Mouse (Mus musculus) liver, embryonic 14.5 days (tissue): ENCODE results near the gene Mctp2. TPM values are rescaled to one million over a fixed set of nuclear protein-coding genes. Genes with fewer than 3 reads are reported as not detected.

Source experiments
- ATAC-seq: fragments of 200-750 bp; cut with Nextera tagmentation; 2 replicates; pipeline ENCODE4 v1.8.0; 2017; ENCODE audit warnings: moderate number of reproducible peaks, mild to moderate bottlenecking, moderate library complexity; ENCODE audit not compliant: insufficient read depth
- DNase-seq, 3 experiments: peaks; one replicate each; pipeline ENCODE4 v3.0.0-alpha.2; 2012 to 2013; ENCODE audit warnings: low read depth in 3 of 3, low spot score in 3 of 3
- H3K27ac ChIP-seq: fragments of 300-500 bp; sonication (generic); 2 replicates; pipeline ENCODE4 v1.5.1; 2014; ENCODE audit warnings: moderate library complexity, mild to moderate bottlenecking, control low read depth, inconsistent platforms
- H3K27me3 ChIP-seq: fragments of 300-500 bp; sonication (generic); 2 replicates; pipeline ENCODE4 v1.6.1; 2014; ENCODE audit warnings: mild to moderate bottlenecking, low read length, moderate library complexity; ENCODE audit not compliant: control insufficient read depth, insufficient read depth
- H3K36me3 ChIP-seq: fragments of 300-500 bp; sonication (generic); replicated peaks from 2 replicates; pipeline ENCODE4 v1.6.1; 2014; ENCODE audit warnings: low read depth; ENCODE audit not compliant: control insufficient read depth, insufficient read depth
- H3K4me1 ChIP-seq, 2 experiments: fragments of 200-500 bp in 1 of 2; fragments of 300-500 bp in 1 of 2; sonication (generic) in 1 of 2; replicated peaks; 2 replicates each; pipeline ENCODE4 v1.6.1; 2012 to 2014; ENCODE audit warnings: antibody characterized with exemption in 1 of 2, inconsistent platforms in 1 of 2, low read length in 1 of 2; ENCODE audit not compliant: control insufficient read depth in 2 of 2, insufficient read depth in 2 of 2
- H3K4me2 ChIP-seq: fragments of 300-500 bp; sonication (generic); 2 replicates; pipeline ENCODE4 v1.6.1; 2014; ENCODE audit warnings: low read depth, mild to moderate bottlenecking, control low read depth, moderate library complexity
- H3K4me3 ChIP-seq, 2 experiments: fragments of 200-500 bp in 1 of 2; fragments of 300-500 bp in 1 of 2; sonication (generic) in 1 of 2; 2 replicates each; pipeline ENCODE4 v1.5.1; 2012 to 2014; ENCODE audit warnings: low read depth in 2 of 2, low read length in 2 of 2, mild to moderate bottlenecking in 2 of 2, control low read depth in 1 of 2, inconsistent platforms in 1 of 2, moderate library complexity in 1 of 2; ENCODE audit not compliant: insufficient read depth in 1 of 2
- H3K9ac ChIP-seq: fragments of 300-500 bp; sonication (generic); replicated peaks from 2 replicates; pipeline ENCODE4 v1.6.1; 2014; ENCODE audit warnings: mild to moderate bottlenecking, control low read depth, moderate library complexity
- H3K9me3 ChIP-seq: fragments of 300-500 bp; sonication (generic); 2 replicates; pipeline ENCODE4 v1.6.1; 2016; ENCODE audit warnings: low read length, mixed read lengths; ENCODE audit not compliant: control insufficient read depth
- CTCF ChIP-seq: IDR thresholded peaks from 2 replicates; pipeline ENCODE4 v1.5.1; 2016; ENCODE audit warnings: antibody characterized with exemption, low read depth, control low read depth
- EP300 ChIP-seq: IDR thresholded peaks from 2 replicates; pipeline ENCODE4 v1.6.1; 2016; ENCODE audit warnings: antibody characterized with exemption, low read depth
- WGBS: fragments of 180-500 bp; shearing (Covaris S2); extraction: QIAGEN DNeasy Blood & Tissue Kit; methylation state at CpG from one replicate; pipeline ENCODE4 v1.1.7; 2014; ENCODE audit not compliant: insufficient replicate concordance; 5-methylcytosine and 5-hydroxymethylcytosine counted together
- polyA plus RNA-seq, 2 experiments: library from polyadenylated mRNA; depleted of rRNA in 1 of 2; stranded (reverse) in 1 of 2; unstranded in 1 of 2; fragments of >200 nt; fragmentation: Nextera tagmentation in 1 of 2; extraction: Ambion mirVana in 1 of 2; gene quantifications; 2 replicates each; pipeline versions ENCODE4 v1.2.1 to v1.2.3; 2012 to 2014

The Mctp2 gene
- polyA plus RNA-seq, 2 experiments, result 0.13 to 0.20 TPM

GRCm38 (mm10) chr7:72320906-72321305, 14.5 kb upstream of the Mctp2 start:
- H3K4me1 ChIP-seq, result no peaks in the 10 kb centered on the region
- no peak overlapping the region for H3K4me3 ChIP-seq
- H3K27ac ChIP-seq, result no peak overlapping the region
- no peak overlapping the region for H3K4me2 ChIP-seq
- 53% methylated on average over 4 of the region's 4 CpGs for WGBS
- DNase-seq (no peak), ATAC-seq (no peak)
- no peaks in the 10 kb centered on the region for H3K9me3 ChIP-seq
- no peak overlapping the region for H3K9ac ChIP-seq
- no peaks in the 10 kb centered on the region for H3K36me3 ChIP-seq
- no peaks in the 10 kb centered on the region for H3K27me3 ChIP-seq
- TF ChIP-seq EP300 (no peak), CTCF (no peak)

- no peak for TF ChIP-seq CTCF
- no peak for TF ChIP-seq EP300
- no peak for DNase-seq
- no peak for ATAC-seq
These were observed 14.0 kb upstream of the Mctp2 start for GRCm38 (mm10) chr7:72320441-72320840.

GRCm38 (mm10) chr7:72314395-72315060, 8.1 kb upstream of the Mctp2 start:
- Histone ChIP-seq H3K27ac (no peak overlapping the region), H3K9ac (no peak overlapping the region), H3K4me1 (no peaks in the 10 kb centered on the region), H3K36me3 (no peaks in the 10 kb centered on the region), H3K27me3 (no peaks in the 10 kb centered on the region), H3K4me2 (no peak overlapping the region), H3K4me3 (no peak overlapping the region), H3K9me3 (no peaks in the 10 kb centered on the region)
- no peak for ATAC-seq
- TF ChIP-seq EP300, result no peak
- TF ChIP-seq CTCF, result no peak
- WGBS, result 38% methylated on average over 9 of the region's 9 CpGs
- DNase-seq, result no peak

More at GRCm38 (mm10) chr7:72320441-72320840, 14.0 kb upstream of the Mctp2 start:
- H3K27me3 ChIP-seq, result no peaks in the 10 kb centered on the region
- no peak overlapping the region for H3K4me3 ChIP-seq
- H3K9me3 ChIP-seq, result no peaks in the 10 kb centered on the region
- no peak overlapping the region for H3K9ac ChIP-seq
- 63% methylated on average over 4 of the region's 4 CpGs for WGBS
- H3K27ac ChIP-seq, result no peak overlapping the region
- H3K4me2 ChIP-seq, result no peak overlapping the region
- no peaks in the 10 kb centered on the region for H3K36me3 ChIP-seq
- no peaks in the 10 kb centered on the region for H3K4me1 ChIP-seq

- WGBS, result 46% methylated on average over 3 of the region's 3 CpGs
- no peaks in the 10 kb centered on the region for H3K4me1 ChIP-seq
- H3K27me3 ChIP-seq, result no peaks in the 10 kb centered on the region
- H3K9me3 ChIP-seq, result no peaks in the 10 kb centered on the region
- H3K9ac ChIP-seq, result no peak overlapping the region
- ATAC-seq (no peak), DNase-seq (no peak)
- H3K4me3 ChIP-seq, result no peak overlapping the region
- no peaks in the 10 kb centered on the region for H3K36me3 ChIP-seq
- H3K4me2 ChIP-seq, result no peak overlapping the region
- no peak for TF ChIP-seq EP300
- TF ChIP-seq CTCF, result no peak
- no peak overlapping the region for H3K27ac ChIP-seq
These were observed 7.5 kb upstream of the Mctp2 start for GRCm38 (mm10) chr7:72313908-72314307.

GRCm38 (mm10) chr7:72311582-72311981, 5.2 kb upstream of the Mctp2 start:
- no peak overlapping the region for H3K4me3 ChIP-seq
- no peak overlapping the region for H3K4me2 ChIP-seq
- no peak for DNase-seq
- no peaks in the 10 kb centered on the region for H3K27me3 ChIP-seq
- peaks cover 0 to 3% of the 10 kb centered on the region in 2 experiments; a peak in 2 of 4 replicates for H3K4me1 ChIP-seq
- ATAC-seq, result no peak
- H3K36me3 ChIP-seq, result no peaks in the 10 kb centered on the region
- H3K9ac ChIP-seq, result no peak overlapping the region
- H3K27ac ChIP-seq, result no peak overlapping the region
- TF ChIP-seq EP300 (no peak), CTCF (no peak)
- 52% methylated on average over 8 of the region's 8 CpGs for WGBS
- H3K9me3 ChIP-seq, result no peaks in the 10 kb centered on the region
